Mouse (Mus musculus) hindbrain, embryonic 15.5 days (tissue): ENCODE data around the gene Hspa1b. TPM values are rescaled to one million over a fixed set of nuclear protein-coding genes. Genes with fewer than 3 reads are reported as not detected.
A peak's percentile ranks its signal among the peaks of the same experiment; 100 is the strongest.
"Not testable (repeated sequence)": the region's sequence is repeated elsewhere in the genome, so short reads cannot be mapped to it uniquely, and the experiment has no call there.

ENCODE experiments used
- ATAC-seq: fragments of 200-750 bp; cut with Nextera tagmentation; 2 replicates; pipeline ENCODE4 v1.8.0; 2017; ENCODE audit warnings: low read depth, moderate number of reproducible peaks, moderate TSS enrichment; ENCODE audit not compliant: low FRiP score
- H3K27ac ChIP-seq: fragments of 300-500 bp; sonication (generic); replicated peaks from 2 replicates; pipeline ENCODE4 v1.5.1; 2015; ENCODE audit warnings: mild to moderate bottlenecking, inconsistent platforms
- H3K27me3 ChIP-seq: fragments of 300-500 bp; sonication (generic); 2 replicates; pipeline ENCODE4 v1.6.1; 2015; ENCODE audit warnings: control low read depth, inconsistent platforms
- H3K36me3 ChIP-seq: fragments of 300-500 bp; sonication (generic); 2 replicates; pipeline ENCODE4 v1.6.1; 2015; ENCODE audit warnings: control low read depth, inconsistent platforms
- H3K4me1 ChIP-seq: fragments of 300-500 bp; sonication (generic); replicated peaks from 2 replicates; pipeline ENCODE4 v1.6.1; 2015; ENCODE audit warnings: control low read depth, inconsistent platforms
- H3K4me2 ChIP-seq: fragments of 300-500 bp; sonication (generic); 2 replicates; pipeline ENCODE4 v1.6.1; 2015; ENCODE audit warnings: moderate library complexity, mild to moderate bottlenecking, inconsistent platforms
- H3K4me3 ChIP-seq: fragments of 300-500 bp; sonication (generic); 2 replicates; pipeline ENCODE4 v1.5.1; 2015; ENCODE audit warnings: mild to moderate bottlenecking, inconsistent platforms
- H3K9ac ChIP-seq: fragments of 300-500 bp; sonication (generic); 2 replicates; pipeline ENCODE4 v1.6.1; 2015; ENCODE audit warnings: inconsistent platforms
- H3K9me3 ChIP-seq: fragments of 300-500 bp; sonication (generic); 2 replicates; pipeline ENCODE4 v1.6.1; 2016; ENCODE audit warnings: control low read depth, inconsistent platforms
- WGBS: fragments of 180-500 bp; shearing (Covaris S2); methylation state at CpG from one replicate; pipeline ENCODE4 v1.1.7; 2015; 5-methylcytosine and 5-hydroxymethylcytosine counted together
- polyA plus RNA-seq: library from polyadenylated mRNA; unstranded; fragments of >200 nt; fragmentation: Nextera tagmentation; extraction: Ambion mirVana; gene quantifications from 2 replicates; pipeline ENCODE4 v1.2.1, GENCODE M21; 2015

The Hspa1b gene
- polyA plus RNA-seq, 1 experiment from 2014 or later, result 0.51 TPM

DNA sequence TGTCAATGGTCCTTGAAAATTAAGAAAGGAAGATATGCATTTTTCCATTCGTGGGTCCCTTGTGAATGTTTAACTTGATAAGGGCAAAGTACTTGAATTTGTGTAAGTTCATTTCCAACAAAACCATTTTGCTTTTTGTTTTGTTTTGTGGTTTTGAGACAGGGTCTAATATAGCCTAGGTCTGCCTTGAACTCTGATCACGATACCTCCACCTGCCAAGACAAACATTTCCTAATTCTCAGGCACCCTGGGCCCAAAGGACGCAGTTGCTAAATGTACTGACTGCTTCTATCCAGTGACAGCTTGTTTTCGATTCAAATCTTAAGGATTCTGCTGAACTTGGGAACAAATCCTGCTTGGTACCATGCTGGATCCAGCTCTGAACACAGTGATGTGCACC, 20.6 kb upstream of the Hspa1b start:
- H3K9ac ChIP-seq, result no peak overlapping the region
- H3K27me3 ChIP-seq, result no peaks in the 10 kb centered on the region
- 95% methylated on average over 4 of the region's 4 CpGs for WGBS
- H3K4me1 ChIP-seq, result peaks cover 25% of the 10 kb centered on the region
- no peaks in the 10 kb centered on the region for H3K36me3 ChIP-seq
- ATAC-seq, result no peak
- no peaks in the 10 kb centered on the region for H3K9me3 ChIP-seq
- no peak overlapping the region for H3K4me3 ChIP-seq
- H3K4me2 ChIP-seq, result no peak overlapping the region
- H3K27ac ChIP-seq, result no peak overlapping the region

DNA sequence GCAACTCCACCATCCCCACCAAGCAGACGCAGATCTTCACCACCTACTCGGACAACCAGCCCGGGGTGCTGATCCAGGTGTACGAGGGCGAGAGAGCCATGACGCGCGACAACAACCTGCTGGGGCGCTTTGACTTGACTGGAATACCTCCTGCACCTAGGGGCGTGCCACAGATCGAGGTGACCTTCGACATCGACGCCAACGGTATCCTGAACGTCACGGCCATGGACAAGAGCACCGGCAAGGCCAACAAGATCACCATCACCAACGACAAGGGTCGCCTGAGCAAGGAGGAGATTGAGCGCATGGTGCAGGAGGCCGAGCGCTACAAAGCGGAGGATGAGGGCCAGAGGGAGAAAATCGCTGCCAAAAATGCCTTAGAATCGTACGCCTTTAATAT, 19.2 kb upstream of the Hspa1b start:
- no peak for ATAC-seq
- no peak overlapping the region for H3K9ac ChIP-seq
- H3K4me2 ChIP-seq, result no peak overlapping the region
- WGBS, result 91% methylated on average over 27 of the region's 27 CpGs
- no peaks in the 10 kb centered on the region for H3K9me3 ChIP-seq
- H3K4me1 ChIP-seq, result peaks cover 25% of the 10 kb centered on the region
- no peak overlapping the region for H3K27ac ChIP-seq
- no peaks in the 10 kb centered on the region for H3K36me3 ChIP-seq
- H3K4me3 ChIP-seq, result no peak overlapping the region
- H3K27me3 ChIP-seq, result 0 out of 2 replicates have a peak, but pooled peaks cover 2% of the 10 kb centered on the region

- Histone ChIP-seq H3K36me3 (no peaks in the 10 kb centered on the region), H3K4me1 (peaks cover 21% of the 10 kb centered on the region), H3K27ac (no peak overlapping the region), H3K4me2 (no peak overlapping the region), H3K9me3 (no peaks in the 10 kb centered on the region), H3K9ac (no peak overlapping the region), H3K27me3 (0 out of 2 replicates have a peak, but pooled peaks cover 2% of the 10 kb centered on the region), H3K4me3 (no peak overlapping the region)
- ATAC-seq, result no peak
- 95% methylated on average over 20 of the region's 20 CpGs for WGBS
Observed at GRCm38 (mm10) chr17:34977000-34977399, 18.0 kb upstream of the Hspa1b start.

- WGBS, result 82% methylated on average over 3 of the region's 3 CpGs
- no peak overlapping the region for H3K4me2 ChIP-seq
- H3K4me1 ChIP-seq, result peaks cover 17% of the 10 kb centered on the region
Observed at GRCm38 (mm10) chr17:34975581-34976492, 16.8 kb upstream of the Hspa1b start.

GRCm38 (mm10) chr17:34972069-34972749, 13.2 kb upstream of the Hspa1b start, which contains the start of the genes Hspa1a and Hspa1l:
TSS of gene Hspa1a (minus strand) at chr17:34972156.
TSS of gene Hspa1l (plus strand) at chr17:34972703.
- peak; percentile 95 for ATAC-seq
- not testable (repeated sequence) for H3K27ac ChIP-seq, H3K9me3 ChIP-seq, H3K36me3 ChIP-seq, H3K4me1 ChIP-seq
- 0 out of 2 replicates have a peak within 1 kb of the TSS, but pooled peaks have one; percentile 28 for H3K9ac ChIP-seq
- peaks cover 27% of the 10 kb centered on the region for H3K27me3 ChIP-seq
- H3K4me3 ChIP-seq, result peak within 1 kb of the TSS; percentile 45
- WGBS, result under 1% methylated on average over 31 of the region's 33 CpGs
- H3K4me2 ChIP-seq, result peak within 1 kb of the TSS; percentile 80

More at GRCm38 (mm10) chr17:34975581-34976492, 16.8 kb upstream of the Hspa1b start:
- Histone ChIP-seq H3K27ac (no peak overlapping the region), H3K36me3 (no peaks in the 10 kb centered on the region), H3K9me3 (no peaks in the 10 kb centered on the region), H3K27me3 (0 out of 2 replicates have a peak, but pooled peaks cover 2% of the 10 kb centered on the region), H3K4me3 (no peak overlapping the region), H3K9ac (no peak overlapping the region)
- ATAC-seq, result no peak

DNA sequence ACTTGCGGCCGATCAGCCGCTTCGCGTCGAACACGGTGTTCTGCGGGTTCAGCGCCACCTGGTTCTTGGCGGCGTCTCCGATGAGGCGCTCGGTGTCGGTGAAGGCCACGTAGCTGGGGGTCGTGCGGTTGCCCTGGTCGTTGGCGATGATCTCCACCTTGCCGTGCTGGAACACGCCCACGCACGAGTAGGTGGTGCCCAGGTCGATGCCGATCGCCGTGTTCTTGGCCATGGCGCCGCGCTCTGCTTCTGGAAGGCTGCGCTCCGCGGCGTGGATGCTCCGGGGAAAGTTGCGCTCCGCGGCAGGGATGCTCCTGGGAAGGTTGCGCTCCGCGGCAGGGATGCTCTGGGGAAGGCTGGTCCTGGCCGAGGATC, 12.6 kb upstream of the Hspa1b start:
- H3K9me3 ChIP-seq, ATAC-seq, H3K27ac ChIP-seq, H3K36me3 ChIP-seq, H3K9ac ChIP-seq, H3K4me1 ChIP-seq: not testable (repeated sequence)
- 0% methylated on average over 20 of the region's 43 CpGs for WGBS
- Histone ChIP-seq H3K4me3 (peak overlapping the region; percentile 45), H3K27me3 (peaks cover 27% of the 10 kb centered on the region), H3K4me2 (peak overlapping the region; percentile 80)

GRCm38 (mm10) chr17:34970850-34971249, 11.8 kb upstream of the Hspa1b start:
- H3K9me3 ChIP-seq, H3K9ac ChIP-seq, H3K27ac ChIP-seq, H3K4me2 ChIP-seq, ATAC-seq, H3K4me3 ChIP-seq, H3K36me3 ChIP-seq, H3K4me1 ChIP-seq: not testable (repeated sequence)
- 46% methylated on average over 21 of the region's 37 CpGs for WGBS
- H3K27me3 ChIP-seq, result peaks cover 27% of the 10 kb centered on the region

GRCm38 (mm10) chr17:34969822-34970221, 10.8 kb upstream of the Hspa1b start, which contains the start of gene Gm20481:
TSS of gene Gm20481 (plus strand) at chr17:34969912.
- H3K27me3 ChIP-seq, result peaks cover 29% of the 10 kb centered on the region
- not testable (repeated sequence) for H3K4me1 ChIP-seq, ATAC-seq

DNA sequence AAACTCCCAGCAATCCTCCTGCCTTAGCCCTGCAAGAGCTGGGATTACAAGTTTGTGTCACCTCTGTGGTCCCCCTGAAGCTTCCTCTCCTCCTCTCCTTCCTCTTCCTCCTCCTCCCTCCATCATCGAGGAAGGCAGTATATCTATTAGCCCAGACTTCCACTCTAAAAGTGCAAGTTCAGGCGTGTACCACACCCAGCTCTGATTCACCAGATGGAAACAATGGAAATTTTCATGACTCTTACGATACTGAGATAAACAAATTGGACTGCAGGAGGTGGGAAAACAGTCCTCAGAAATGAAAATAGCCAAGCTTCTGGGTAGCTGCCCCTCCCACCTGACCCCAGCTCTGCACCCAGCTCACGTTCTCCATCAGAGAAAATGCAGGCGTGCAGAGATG, 6.6 kb upstream of the Hspa1b start:
- no peak for ATAC-seq
- Histone ChIP-seq H3K36me3 (no peaks in the 10 kb centered on the region), H3K4me3 (no peak overlapping the region), H3K4me2 (no peak overlapping the region), H3K4me1 (no peaks in the 10 kb centered on the region), H3K27ac (no peak overlapping the region), H3K9ac (no peak overlapping the region), H3K27me3 (peaks cover 40% of the 10 kb centered on the region), H3K9me3 (no peaks in the 10 kb centered on the region)
- WGBS, result 85% methylated on average over 5 of the region's 5 CpGs

More at GRCm38 (mm10) chr17:34969822-34970221, 10.8 kb upstream of the Hspa1b start, which contains the start of gene Gm20481:
- 69% methylated on average over 7 of the region's 11 CpGs for WGBS
- not testable (repeated sequence) for H3K9me3 ChIP-seq, H3K27ac ChIP-seq, H3K9ac ChIP-seq, H3K36me3 ChIP-seq, H3K4me3 ChIP-seq, H3K4me2 ChIP-seq

DNA sequence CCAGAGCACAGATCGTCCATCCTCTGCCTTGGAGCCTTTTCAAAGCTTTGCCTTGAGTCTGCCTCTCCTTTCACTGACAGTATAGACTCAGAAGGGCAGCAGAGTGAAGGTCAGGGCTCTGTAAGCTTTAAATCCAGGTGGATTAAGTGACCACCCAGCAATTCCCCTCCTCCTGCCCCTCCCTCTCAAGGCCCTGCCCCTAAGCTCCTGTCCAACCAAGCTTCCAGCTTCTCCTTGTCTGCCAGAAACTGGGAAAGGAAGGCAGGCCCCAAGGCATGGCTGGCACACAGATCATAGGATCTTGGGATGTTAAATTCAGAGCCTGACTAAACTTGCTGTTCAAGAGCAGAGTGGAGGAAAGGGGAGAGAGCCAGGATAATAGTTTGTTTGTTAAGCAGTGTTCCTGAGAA, 5.6 kb upstream of the Hspa1b start:
- Histone ChIP-seq H3K36me3 (no peaks in the 10 kb centered on the region), H3K9me3 (no peaks in the 10 kb centered on the region), H3K4me3 (no peak overlapping the region), H3K4me1 (0 out of 2 replicates have a peak, but pooled peaks cover 1% of the 10 kb centered on the region), H3K27ac (no peak overlapping the region), H3K4me2 (no peak overlapping the region), H3K27me3 (peaks cover 43% of the 10 kb centered on the region), H3K9ac (no peak overlapping the region)
- no peak for ATAC-seq
- WGBS, result 35% methylated on average over 1 of the region's 1 CpGs

- Histone ChIP-seq H3K27me3 (peaks cover 29% of the 10 kb centered on the region), H3K4me2 (no peak overlapping the region), H3K27ac (no peak overlapping the region), H3K4me3 (no peak overlapping the region), H3K4me1 (0 out of 2 replicates have a peak, but pooled peaks cover 5% of the 10 kb centered on the region), H3K9ac (no peak overlapping the region), H3K9me3 (no peaks in the 10 kb centered on the region), H3K36me3 (no peaks in the 10 kb centered on the region)
- WGBS, result 53% methylated on average over 1 of the region's 1 CpGs
- ATAC-seq, result no peak
Observed at GRCm38 (mm10) chr17:34962841-34963240, 3.8 kb upstream of the Hspa1b start.

GRCm38 (mm10) chr17:34962125-34962524, 3.1 kb upstream of the Hspa1b start:
- Histone ChIP-seq H3K4me3 (no peak overlapping the region), H3K9ac (no peak overlapping the region), H3K36me3 (no peaks in the 10 kb centered on the region), H3K27ac (no peak overlapping the region), H3K4me2 (no peak overlapping the region), H3K9me3 (no peaks in the 10 kb centered on the region), H3K27me3 (peaks cover 26% of the 10 kb centered on the region), H3K4me1 (0 out of 2 replicates have a peak, but pooled peaks cover 5% of the 10 kb centered on the region)
- ATAC-seq, result no peak
- WGBS, result 29% methylated on average over 3 of the region's 3 CpGs
